Mouse (Mus musculus): ENCODE data around the gene Iffo2.

DNA sequence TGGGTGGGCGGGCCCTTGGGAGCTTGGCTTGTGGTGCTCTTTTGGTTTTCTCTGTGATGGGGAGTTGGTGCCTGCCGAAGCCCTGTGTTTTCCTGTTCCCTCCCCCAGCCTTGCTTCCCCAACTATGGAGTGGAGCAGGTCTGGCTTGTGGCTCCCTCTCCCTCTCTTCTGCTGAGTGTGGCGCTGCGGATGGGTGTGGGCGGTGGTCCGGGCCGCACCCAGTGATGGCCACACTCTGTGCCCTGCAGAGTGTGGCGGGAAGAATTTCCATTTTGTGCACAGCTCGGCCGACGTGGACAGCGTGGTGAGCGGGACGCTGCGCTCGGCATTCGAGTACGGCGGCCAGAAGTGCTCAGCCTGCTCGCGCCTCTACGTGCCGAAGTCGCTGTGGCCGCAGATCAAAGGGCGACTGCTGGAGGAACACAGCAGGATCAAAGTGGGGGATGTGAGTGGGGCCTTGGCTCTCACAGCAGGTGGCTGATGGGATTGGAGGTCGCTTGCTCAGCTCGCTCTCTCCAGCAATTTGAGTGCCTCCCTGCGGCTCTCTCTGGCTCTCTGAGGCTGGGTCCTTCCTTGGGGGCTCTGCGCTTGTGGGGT, 111.6 kb downstream of the Iffo2 start:
- TF ChIP-seq POLR2A (IDR thresholded peaks at IDR 0.05; ENCODE audit: borderline replicate concordance, low read depth, low read length), result no peak
- no peak for TF ChIP-seq CTCF (IDR thresholded peaks at IDR 0.05; ENCODE audit: low read depth, low read length)

Measured in bone marrow macrophage, adult 2 months (primary cell).